19 mouse cellular contexts compared by ENCODE assay signal in the genomic region with DNA sequence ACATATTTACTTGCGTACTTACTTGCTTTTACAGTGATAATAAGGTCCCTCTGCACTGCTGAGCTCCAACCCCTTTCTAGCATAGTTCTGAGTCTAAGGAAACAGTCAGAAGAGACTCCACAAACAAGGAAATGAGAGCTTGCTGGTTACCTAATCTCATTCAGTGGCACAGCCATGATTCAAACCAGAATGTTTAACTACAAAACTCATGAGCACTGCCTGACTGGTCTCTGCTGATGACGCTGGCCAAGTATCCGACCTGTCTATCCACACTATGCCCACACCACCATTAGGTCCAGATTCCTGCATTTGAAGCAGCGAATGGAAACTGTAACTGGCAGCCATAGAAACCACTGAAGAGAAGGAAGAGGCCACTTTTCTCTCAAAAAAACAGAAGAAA. TPM values are rescaled to one million over a fixed set of nuclear protein-coding genes. Genes with fewer than 3 reads are reported as not detected.
A peak's percentile ranks its signal among the peaks of the same experiment; 100 is the strongest.
DNase-seq lines count a peak whose midpoint lies in the region; ATAC-seq and TF ChIP-seq lines count a peak whose summit lies in the region.
"Had no signal": no experiment of that assay in that cellular context is flagged by ENCODE, and none has a peak within 500 bp of the region (broad histone marks: within the 10 kb centered on the region; RNA-seq: fewer than 3 reads in every experiment).

No protein-coding gene starts in this region.

- no peak overlapping the region for H3K27ac ChIP-seq in kidney, adult 2 months (ENCODE audit: insufficient read depth, low read depth, low read length)
- H3K27ac ChIP-seq in lung, postnatal 0 days (ENCODE audit: low read length), result no peak overlapping the region
- H3K27ac ChIP-seq in forebrain, embryonic 12.5 days, result no peak overlapping the region
- H3K27ac ChIP-seq: embryonic facial prominence, embryonic 10.5 days; embryonic facial prominence, embryonic 12.5 days had no signal

- DNase-seq in kidney, adult 2 months, result peak; percentile 27
- DNase-seq in kidney, postnatal 14 days, result no peak
- DNase-seq in NIH3T3 (ENCODE audit: low read depth), result peak; percentile 27
- DNase-seq in lung, postnatal 0 days (ENCODE audit: low spot score), result no peak
- DNase-seq: adrenal gland, adult 8-10 months; adrenal gland, postnatal 14 days; adrenal gland, postnatal 36 days; cerebellum, adult 11-12 months; cerebellum, adult 2 months; cerebellum, adult 9-10 months; cerebellum, postnatal 10 days; cerebellum, postnatal 25 days had no signal

- no peak for ATAC-seq in lung, postnatal 0 days
- ATAC-seq in forebrain, embryonic 12.5 days (ENCODE audit: low FRiP score), result no peak
- ATAC-seq: activated CD4-positive, CD25-positive, alpha-beta regulatory T cell, adult 4 months; forebrain, embryonic 14.5 days; forebrain, embryonic 16.5 days had no signal

- TF ChIP-seq EP300 in lung, postnatal 0 days (IDR thresholded peaks at IDR 0.05), result no peak

- TF ChIP-seq POLR2A in kidney, adult 2 months (IDR thresholded peaks at IDR 0.05; ENCODE audit: low read depth, low read length), result no peak

- H3K4me3 ChIP-seq in kidney, adult 2 months (ENCODE audit: insufficient read depth, low read depth, low read length), result no peak overlapping the region
- no peak overlapping the region for H3K4me3 ChIP-seq in lung, postnatal 0 days (ENCODE audit: low read depth, low read length)
- no peak overlapping the region for H3K4me3 ChIP-seq in forebrain, embryonic 12.5 days (replicated peaks)
- H3K4me3 ChIP-seq: embryonic facial prominence, embryonic 10.5 days; embryonic facial prominence, embryonic 12.5 days had no signal

- no peak for TF ChIP-seq CTCF in kidney, adult 2 months (conservative IDR thresholded peaks at IDR 0.05; ENCODE audit: insufficient read depth, insufficient read length, low read depth, low read length)
- no peak for TF ChIP-seq CTCF in lung, postnatal 0 days (IDR thresholded peaks at IDR 0.05)

- H3K36me3 ChIP-seq in kidney, adult 2 months (ENCODE audit: control insufficient read depth, insufficient read depth, low read length), result no peaks in the 10 kb centered on the region
- H3K36me3 ChIP-seq in lung, postnatal 0 days (ENCODE audit: insufficient read depth, low read length), result no peaks in the 10 kb centered on the region
- peaks cover 9% of the 10 kb centered on the region; the same call in 1 of the 2 replicates for H3K36me3 ChIP-seq in forebrain, embryonic 12.5 days (replicated peaks)
- H3K36me3 ChIP-seq: embryonic facial prominence, embryonic 12.5 days; G1E had no signal

- 63% methylated on average over 4 of the region's 4 CpGs for WGBS in kidney, adult 2 months
- WGBS in lung, postnatal 0 days, result 72% methylated on average over 4 of the region's 4 CpGs
- WGBS in forebrain, embryonic 12.5 days, result 94% methylated on average over 4 of the region's 4 CpGs

- H3K27me3 ChIP-seq in kidney, adult 2 months (replicated peaks; ENCODE audit: control insufficient read depth, insufficient read depth, low read length), result no peaks in the 10 kb centered on the region
- no peaks in the 10 kb centered on the region for H3K27me3 ChIP-seq in lung, postnatal 0 days (replicated peaks; ENCODE audit: insufficient read depth, low read length)
- H3K27me3 ChIP-seq in forebrain, embryonic 12.5 days, result no peaks in the 10 kb centered on the region
- H3K27me3 ChIP-seq: embryonic facial prominence, embryonic 12.5 days had no signal

- no peaks in the 10 kb centered on the region for H3K9me3 ChIP-seq in lung, postnatal 0 days (ENCODE audit: low read length)
- H3K9me3 ChIP-seq in forebrain, embryonic 12.5 days, result no peaks in the 10 kb centered on the region
- H3K9me3 ChIP-seq: embryonic facial prominence, embryonic 10.5 days; embryonic facial prominence, embryonic 12.5 days had no signal

- peaks cover 3% of the 10 kb centered on the region; the same call in 1 of the 2 replicates for H3K4me1 ChIP-seq in kidney, adult 2 months (ENCODE audit: control insufficient read depth, insufficient read depth, low read length)
- H3K4me1 ChIP-seq in lung, postnatal 0 days (ENCODE audit: insufficient read depth, low read depth, low read length), result peaks cover 4% of the 10 kb centered on the region; the same call in 1 of the 2 replicates
- no peaks in the 10 kb centered on the region for H3K4me1 ChIP-seq in forebrain, embryonic 12.5 days
- H3K4me1 ChIP-seq: embryonic facial prominence, embryonic 10.5 days; embryonic facial prominence, embryonic 12.5 days had no signal

- H3K9ac ChIP-seq in lung, postnatal 0 days (replicated peaks; ENCODE audit: low read depth), result no peak overlapping the region
- H3K9ac ChIP-seq in forebrain, embryonic 12.5 days, result no peak overlapping the region
- H3K9ac ChIP-seq: embryonic facial prominence, embryonic 12.5 days had no signal

- H3K4me2 ChIP-seq in lung, postnatal 0 days (replicated peaks; ENCODE audit: low read depth, low read length), result no peak overlapping the region
- no peak overlapping the region for H3K4me2 ChIP-seq in forebrain, embryonic 12.5 days
- H3K4me2 ChIP-seq: embryonic facial prominence, embryonic 12.5 days had no signal

RNA-seq across cellular contexts. Expression of gene Wwtr1, which starts 18.3 kb away (rescaled TPM):
- 29.6 and 31.2 TPM in 2 replicates for polyA plus RNA-seq in kidney, adult 2 months (2012; rRNA removed)
- polyA plus RNA-seq in lung, postnatal 0 days (2015; fragmentation: Nextera tagmentation; extraction: Ambion mirVana), result 53.6 and 56.0 TPM in 2 replicates
- polyA plus RNA-seq in forebrain, embryonic 12.5 days (2016; fragmentation: Nextera tagmentation; extraction: Ambion mirVana), result 10.7 and 11.5 TPM in 2 replicates
- polyA plus RNA-seq: G1E had no signal

Comparison
In these comparisons a context has a peak if more than half of its experiments do, and no peak if none do; other contexts are left out.
1. DNase-seq: peak in kidney, adult 2 months (single experiment) and NIH3T3 (single experiment); none in kidney, postnatal 14 days (single experiment) and lung, postnatal 0 days (single experiment).